Mouse (Mus musculus) thymus, adult 2 months (tissue): ENCODE measurements around the gene Ppm1g.

ENCODE experiments used
- CTCF ChIP-seq: fragments of 200-500 bp; IDR thresholded peaks from 2 replicates; pipeline ENCODE4 v1.5.1; 2012; ENCODE audit warnings: mild to moderate bottlenecking, control low read depth, low read length, moderate library complexity, borderline replicate concordance; ENCODE audit not compliant: control insufficient read depth, poor library complexity, insufficient read depth; ENCODE audit errors: extremely low read depth
- POLR2A ChIP-seq: fragments of 200-500 bp; IDR thresholded peaks from 2 replicates; pipeline ENCODE4 v1.6.1; 2012; ENCODE audit warnings: mild to moderate bottlenecking, low read length, control low read depth, moderate library complexity; ENCODE audit not compliant: control insufficient read depth, poor library complexity, insufficient read depth; ENCODE audit errors: extremely low read depth

DNA sequence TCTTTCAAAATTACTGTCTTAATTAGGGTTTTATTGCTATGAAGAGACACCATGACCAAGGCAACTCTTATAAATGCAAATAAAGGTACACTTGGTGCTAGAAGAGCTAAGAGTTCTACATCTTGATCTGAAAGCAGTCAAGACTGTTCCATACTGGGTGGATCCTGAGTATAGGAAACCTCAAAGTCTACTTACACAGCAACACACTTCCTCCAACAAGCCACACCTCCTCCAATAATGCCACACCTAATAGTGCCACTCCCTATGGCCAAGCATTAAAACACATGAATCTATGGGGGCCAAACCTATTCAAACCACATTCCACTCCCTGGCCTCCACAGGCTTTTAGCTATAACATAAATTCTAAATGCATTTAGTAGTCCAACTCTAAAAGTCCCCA is 58.0 kb downstream of the Ppm1g start:
- TF ChIP-seq POLR2A (no peak), CTCF (no peak)
